ENCODE assay signal across 8 mouse cellular contexts in the genomic region with DNA sequence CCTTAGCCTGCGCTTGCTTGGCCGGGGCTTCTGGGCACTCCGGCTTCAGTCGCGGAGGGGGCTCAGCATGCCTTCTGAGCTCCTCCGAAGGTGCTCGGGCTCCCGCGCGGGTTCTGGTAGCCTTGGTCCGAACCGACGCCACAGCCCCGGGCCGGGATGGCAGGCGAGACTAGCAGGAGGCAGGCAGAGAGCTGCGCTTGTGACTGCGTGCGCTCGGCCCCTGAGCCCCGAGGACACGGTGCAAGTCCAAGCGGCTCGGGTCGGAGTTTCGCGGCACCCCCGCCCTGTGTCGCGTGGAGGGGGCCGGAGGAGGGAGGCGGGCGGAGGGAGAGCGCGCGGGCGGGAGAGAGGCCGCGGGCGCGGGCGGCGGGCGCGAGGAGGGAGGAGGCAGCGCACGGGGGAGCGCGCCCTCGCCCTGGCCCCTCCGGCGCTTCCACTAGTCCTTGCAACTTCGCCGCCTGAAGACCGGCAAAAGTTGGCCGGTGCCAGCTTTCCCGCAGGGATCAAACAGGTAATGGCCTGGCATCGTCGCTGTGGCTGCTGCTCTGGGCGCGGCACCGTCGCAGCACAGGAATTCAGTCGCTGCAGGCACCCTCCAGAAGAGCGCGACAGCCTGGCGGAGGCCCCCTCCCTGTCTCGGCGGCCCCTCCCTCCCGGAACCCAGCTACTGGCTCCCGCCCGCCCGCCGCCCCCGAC.
A peak's percentile ranks its signal among the peaks of the same experiment; 100 is the strongest.
DNase-seq lines count a peak whose midpoint lies in the region; ATAC-seq lines count a peak whose summit lies in the region.

No protein-coding gene starts in this region.

- peak; percentile 82 for ATAC-seq in forebrain, embryonic 15.5 days (replicated peaks)
- ATAC-seq in hindbrain, embryonic 16.5 days = peak; percentile 88
- peak; percentile 80 for ATAC-seq in neural tube, embryonic 12.5 days (ENCODE audit: low FRiP score, low read depth)

- H3K4me2 ChIP-seq in forebrain, embryonic 15.5 days (replicated peaks) = peak overlapping the region; percentile 64
- peak overlapping the region; percentile 64 for H3K4me2 ChIP-seq in hindbrain, embryonic 16.5 days (ENCODE audit: low read length)
- peak overlapping the region; percentile 78 for H3K4me2 ChIP-seq in neural tube, embryonic 12.5 days (replicated peaks)

- H3K9ac ChIP-seq in forebrain, embryonic 15.5 days (replicated peaks) = peak overlapping the region; percentile 57
- H3K9ac ChIP-seq in hindbrain, embryonic 16.5 days (ENCODE audit: low read depth, low read length) = peak overlapping the region; percentile 69
- peak overlapping the region; percentile 57 for H3K9ac ChIP-seq in neural tube, embryonic 12.5 days

- peak overlapping the region; percentile 36 for H3K4me3 ChIP-seq in brown adipose tissue, adult 24 weeks (ENCODE audit: insufficient read depth, low read depth, low read length)
- peak overlapping the region; percentile 59 for H3K4me3 ChIP-seq in forebrain, embryonic 15.5 days
- H3K4me3 ChIP-seq in hindbrain, embryonic 16.5 days (ENCODE audit: low read length) = peak overlapping the region; percentile 56
- H3K4me3 ChIP-seq in neural tube, embryonic 12.5 days = peak overlapping the region; percentile 53

- intact Hi-C loops in heart, postnatal 25 days (cut with DNase I) = no loop called here
- intact Hi-C loops in left cerebral cortex, postnatal 25 days (cut with DNase I) = loop anchor here (2.0 to 5.0 kb wide), 3 partner anchors 62 to 322 kb away; no protein-coding TSS in a partner anchor

- H3K36me3 ChIP-seq in forebrain, embryonic 15.5 days = no peaks in the 10 kb centered on the region
- H3K36me3 ChIP-seq in hindbrain, embryonic 16.5 days (ENCODE audit: control insufficient read depth, insufficient read depth, low read length) = no peaks in the 10 kb centered on the region
- no peaks in the 10 kb centered on the region for H3K36me3 ChIP-seq in neural tube, embryonic 12.5 days

- 23% methylated on average over 48 of the region's 75 CpGs for WGBS in forebrain, embryonic 15.5 days
- 22% methylated on average over 39 of the region's 75 CpGs for WGBS in hindbrain, embryonic 16.5 days
- 26% methylated on average over 52 of the region's 75 CpGs for WGBS in neural tube, embryonic 12.5 days

- H3K27ac ChIP-seq in brown adipose tissue, adult 24 weeks (replicated peaks; ENCODE audit: low read depth, low read length) = no peak overlapping the region
- peak overlapping the region; percentile 52 for H3K27ac ChIP-seq in forebrain, embryonic 15.5 days (replicated peaks)
- peak overlapping the region; percentile 67 for H3K27ac ChIP-seq in hindbrain, embryonic 16.5 days (ENCODE audit: low read depth, low read length)
- H3K27ac ChIP-seq in neural tube, embryonic 12.5 days = no peak overlapping the region

- H3K9me3 ChIP-seq in forebrain, embryonic 15.5 days = no peaks in the 10 kb centered on the region
- no peaks in the 10 kb centered on the region for H3K9me3 ChIP-seq in hindbrain, embryonic 16.5 days (ENCODE audit: control insufficient read depth, low read length)
- no peaks in the 10 kb centered on the region for H3K9me3 ChIP-seq in neural tube, embryonic 12.5 days

- DNase-seq in heart, adult 11 months = peak; percentile 80
- no peak for DNase-seq in heart, postnatal 25 days (ENCODE audit: low spot score)
- DNase-seq in left cerebral cortex, postnatal 25 days (ENCODE audit: low spot score in 2 of 2) = peak; percentile 29 to 40
- DNase-seq in testis, postnatal 10 days (ENCODE audit: low spot score) = peak; percentile 56

- no peaks in the 10 kb centered on the region for H3K27me3 ChIP-seq in forebrain, embryonic 15.5 days
- H3K27me3 ChIP-seq in hindbrain, embryonic 16.5 days (replicated peaks; ENCODE audit: control insufficient read depth, insufficient read depth, low read length) = no peaks in the 10 kb centered on the region
- no peaks in the 10 kb centered on the region for H3K27me3 ChIP-seq in neural tube, embryonic 12.5 days (replicated peaks)

- no peaks in the 10 kb centered on the region for H3K4me1 ChIP-seq in brown adipose tissue, adult 24 weeks (ENCODE audit: control insufficient read depth, insufficient read depth, insufficient read length, low read length)
- no peaks in the 10 kb centered on the region for H3K4me1 ChIP-seq in forebrain, embryonic 15.5 days
- no peaks in the 10 kb centered on the region for H3K4me1 ChIP-seq in hindbrain, embryonic 16.5 days (ENCODE audit: control insufficient read depth, insufficient read depth, low read depth, low read length)
- H3K4me1 ChIP-seq in neural tube, embryonic 12.5 days = no peaks in the 10 kb centered on the region

Comparison
In these comparisons a context has a peak if more than half of its experiments do, and no peak if none do; other contexts are left out.
1. H3K27ac ChIP-seq: peak in forebrain, embryonic 15.5 days (single experiment) and hindbrain, embryonic 16.5 days (single experiment); none in brown adipose tissue, adult 24 weeks (single experiment) and neural tube, embryonic 12.5 days (single experiment).
2. Peak in every context shown above with its lines, with median percentiles within 50 percentile points of each other: H3K4me3 ChIP-seq, ATAC-seq, H3K4me2 ChIP-seq and H3K9ac ChIP-seq.